Mouse (Mus musculus) hindbrain, embryonic 15.5 days (tissue): ENCODE measurements around the gene Dlgap3. TPM values are rescaled to one million over a fixed set of nuclear protein-coding genes. Genes with fewer than 3 reads are reported as not detected.

Source experiments
- polyA plus RNA-seq: library from polyadenylated mRNA; unstranded; fragments of >200 nt; fragmentation: Nextera tagmentation; extraction: Ambion mirVana; gene quantifications from 2 replicates; pipeline ENCODE4 v1.2.1, GENCODE M21; 2015

Gene Dlgap3
- polyA plus RNA-seq, 1 experiment from 2014 or later = 32.0 TPM

Other genes starting within 250 kb of the Dlgap3 start
- gene Zmym4, start 201.1 kb upstream of the Dlgap3 start, polyA plus RNA-seq = 25.4 and 26.1 TPM in 2 replicates
- 64.1 and 73.2 TPM in 2 replicates for gene Sfpq, start 147.9 kb upstream of the Dlgap3 start, polyA plus RNA-seq
- 26.0 and 26.3 TPM in 2 replicates for gene Zmym1, start 108.1 kb upstream of the Dlgap3 start, polyA plus RNA-seq
- 30.3 and 36.7 TPM in 2 replicates for gene Zmym6, start 91.8 kb upstream of the Dlgap3 start, polyA plus RNA-seq
- 17.4 and 17.6 TPM in 2 replicates for gene Tmem35b, start 45.5 kb upstream of the Dlgap3 start, polyA plus RNA-seq
- 53.7 and 56.6 TPM in 2 replicates for gene Smim12, start 74.6 kb downstream of the Dlgap3 start, polyA plus RNA-seq
- gene Gja4, start 144.8 kb downstream of the Dlgap3 start, polyA plus RNA-seq = 20.9 and 23.2 TPM in 2 replicates
- 0.14 and 0.18 TPM in 2 replicates for gene Gjb3, start 161.6 kb downstream of the Dlgap3 start, polyA plus RNA-seq
- gene Gjb4, start 184.9 kb downstream of the Dlgap3 start, polyA plus RNA-seq = not detected in 2 replicates
- 0.12 and 0.24 TPM in 2 replicates for gene Gjb5, start 189.0 kb downstream of the Dlgap3 start, polyA plus RNA-seq